Mouse (Mus musculus) C2C12 (cell line): Measurements from ENCODE around the gene Card9. TPM values are rescaled to one million over a fixed set of nuclear protein-coding genes. Genes with fewer than 3 reads are reported as not detected.

Experiments
- H3K27me3 ChIP-seq: one replicate; pipeline ENCODE4 v1.6.1; 2011; ENCODE audit not compliant: control insufficient read depth, insufficient read depth, insufficient read length
- H3K36me3 ChIP-seq: one replicate; pipeline ENCODE4 v1.6.1; 2011; ENCODE audit not compliant: control insufficient read depth, insufficient read depth
- H3K4me3 ChIP-seq: one replicate; pipeline ENCODE4 v1.5.1; 2011; ENCODE audit warnings: mild to moderate bottlenecking, control low read depth; ENCODE audit not compliant: poor library complexity, insufficient read depth, severe bottlenecking
- H3K79me2 ChIP-seq: one replicate; pipeline ENCODE4 v1.6.1; 2011; ENCODE audit not compliant: control insufficient read depth, insufficient read depth
- H3K79me3 ChIP-seq: one replicate; pipeline ENCODE4 v1.6.1; 2011; ENCODE audit warnings: low read depth, control low read depth
- H3ac ChIP-seq: one replicate; pipeline ENCODE3; 2011; ENCODE audit warnings: low read depth; ENCODE audit not compliant: control insufficient read depth, insufficient read length
- CEBPB ChIP-seq: IDR thresholded peaks from one replicate; pipeline ENCODE4 v1.6.1; 2011; ENCODE audit warnings: low read depth, mild to moderate bottlenecking, control low read depth, moderate library complexity
- CTCF ChIP-seq: IDR thresholded peaks from one replicate; pipeline ENCODE4 v1.5.1; 2011; ENCODE audit not compliant: control insufficient read depth, insufficient read depth, insufficient read length
- FOSL1 ChIP-seq: IDR thresholded peaks from one replicate; pipeline ENCODE4 v1.8.0; 2011; ENCODE audit warnings: mild to moderate bottlenecking, low read length; ENCODE audit not compliant: poor library complexity, insufficient read depth, severe bottlenecking
- MAX ChIP-seq: IDR thresholded peaks from one replicate; pipeline ENCODE4 v1.6.1; 2011; ENCODE audit warnings: mild to moderate bottlenecking, control low read depth
- MYOD1 ChIP-seq: IDR thresholded peaks from one replicate; pipeline ENCODE4 v1.6.1; 2011; ENCODE audit warnings: low read depth; ENCODE audit not compliant: control insufficient read depth, insufficient read length
- MYOG ChIP-seq: IDR thresholded peaks from one replicate; pipeline ENCODE4 v1.6.1; 2011; ENCODE audit not compliant: control insufficient read depth, insufficient read length; ENCODE audit errors: extremely low read depth
- USF1 ChIP-seq: IDR thresholded peaks from one replicate; pipeline ENCODE4 v1.6.1; 2011; ENCODE audit warnings: low read depth, mild to moderate bottlenecking, control low read depth, moderate library complexity
- polyA plus RNA-seq: library from polyadenylated mRNA; unstranded; fragments of >200 nt; fragmentation: generic; extraction: Trizol; gene quantifications from one replicate; pipeline ENCODE4 v1.2.1, GENCODE M21; 2012; ENCODE audit warnings: missing spikeins

Card9 gene
- polyA plus RNA-seq, 1 experiment, result 0.20 TPM

DNA sequence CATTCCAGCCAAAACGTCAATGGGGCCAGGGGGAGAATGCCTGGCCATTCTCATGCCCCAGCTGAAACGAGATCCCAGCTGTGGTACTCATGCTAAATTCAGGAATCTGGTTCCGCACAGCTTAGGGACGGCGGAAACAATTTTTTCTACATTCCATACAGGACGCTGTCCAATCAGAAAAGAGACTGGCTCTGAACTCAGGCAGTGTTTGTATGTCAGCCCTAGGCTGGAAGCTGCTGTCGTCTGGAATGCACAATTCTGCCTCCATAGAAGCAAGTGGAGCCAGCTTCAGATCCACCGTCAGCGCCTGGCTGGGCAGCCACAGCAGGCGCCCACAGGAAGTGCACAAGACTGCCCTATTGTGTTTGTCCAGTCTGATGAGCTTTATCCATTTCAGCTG lies 51.0 kb downstream of the Card9 start:
- Histone ChIP-seq H3K36me3 (no peaks in the 10 kb centered on the region), H3K27me3 (no peaks in the 10 kb centered on the region), H3K4me3 (no peak overlapping the region), H3K79me2 (no peaks in the 10 kb centered on the region), H3K79me3 (no peaks in the 10 kb centered on the region), H3ac (no peak overlapping the region)
- no peak for TF ChIP-seq FOSL1
- TF ChIP-seq CTCF, result no peak
- TF ChIP-seq MAX, result no peak
- TF ChIP-seq USF1, result no peak
- no peak for TF ChIP-seq CEBPB
- TF ChIP-seq MYOD1, result no peak

DNA sequence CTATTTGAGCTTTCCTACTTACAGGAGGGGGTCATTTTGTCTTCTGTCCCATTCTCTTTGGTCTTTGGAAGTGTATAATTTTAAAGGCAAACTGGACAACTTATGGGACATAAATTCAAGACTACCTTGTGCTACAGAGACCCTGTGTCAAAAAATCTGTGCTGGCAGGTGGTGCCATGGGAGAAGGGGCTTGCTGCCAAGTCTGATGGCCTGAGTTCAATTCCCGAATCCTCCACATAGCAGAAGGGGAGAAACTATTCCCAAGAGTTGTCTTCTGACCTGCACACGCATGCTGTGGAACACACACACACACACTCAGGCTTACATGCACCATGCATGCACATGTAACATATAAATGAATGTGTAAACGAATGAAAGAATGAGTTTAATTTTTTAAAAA lies 54.0 kb downstream of the Card9 start:
- no peaks in the 10 kb centered on the region for H3K79me3 ChIP-seq
- H3ac ChIP-seq, result no peak overlapping the region
- H3K79me2 ChIP-seq, result no peaks in the 10 kb centered on the region
- no peaks in the 10 kb centered on the region for H3K36me3 ChIP-seq
- no peak for TF ChIP-seq CEBPB
- no peaks in the 10 kb centered on the region for H3K27me3 ChIP-seq
- no peak overlapping the region for H3K4me3 ChIP-seq

DNA sequence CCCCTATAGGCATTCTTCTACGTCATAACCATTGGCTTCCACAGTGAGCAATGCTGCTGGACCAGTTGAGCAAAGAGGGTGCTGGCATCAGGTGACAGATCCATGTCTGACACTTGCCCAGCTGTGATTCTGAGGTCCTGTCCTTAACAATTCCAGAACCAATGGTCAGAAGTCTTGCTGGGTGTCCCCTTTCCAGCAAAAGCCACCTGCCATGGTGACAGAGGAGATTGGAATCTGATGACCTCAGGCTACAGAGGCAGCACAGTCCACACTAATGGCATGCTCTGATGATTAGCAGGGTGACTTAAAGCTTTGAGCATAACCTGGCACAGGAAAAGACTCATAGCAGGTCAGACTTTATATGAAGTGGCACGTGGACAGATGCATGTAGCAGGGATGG lies 55.2 kb downstream of the Card9 start:
- no peak overlapping the region for H3K4me3 ChIP-seq
- no peaks in the 10 kb centered on the region for H3K36me3 ChIP-seq
- no peaks in the 10 kb centered on the region for H3K27me3 ChIP-seq
- no peaks in the 10 kb centered on the region for H3K79me3 ChIP-seq
- no peak overlapping the region for H3ac ChIP-seq
- peak; percentile 62 for TF ChIP-seq MYOD1
- no peak for TF ChIP-seq USF1
- TF ChIP-seq CEBPB, result no peak
- no peak for TF ChIP-seq CTCF
- H3K79me2 ChIP-seq, result no peaks in the 10 kb centered on the region

DNA sequence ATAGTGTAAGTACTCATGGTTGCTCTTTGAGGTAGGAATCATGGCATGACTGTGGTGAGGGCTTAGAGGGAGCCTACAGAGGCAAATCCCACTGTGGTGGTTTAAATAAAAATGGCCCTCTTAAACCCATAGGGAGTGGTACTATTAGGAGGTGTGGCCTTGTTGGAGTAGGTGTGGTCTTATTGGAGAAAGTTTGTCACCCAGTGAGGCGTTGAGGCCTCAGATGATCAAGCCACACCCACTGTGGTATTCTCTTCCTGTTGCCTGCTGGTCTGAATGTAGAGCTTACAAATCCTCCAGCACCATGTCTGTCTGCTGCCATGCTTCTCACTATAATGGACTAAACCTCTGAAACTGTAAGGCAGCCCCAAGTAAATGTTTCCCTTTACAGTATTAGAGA lies 56.0 kb downstream of the Card9 start:
- Histone ChIP-seq H3K36me3 (no peaks in the 10 kb centered on the region), H3ac (no peak overlapping the region), H3K79me3 (no peaks in the 10 kb centered on the region), H3K4me3 (no peak overlapping the region), H3K79me2 (no peaks in the 10 kb centered on the region), H3K27me3 (peaks cover 2% of the 10 kb centered on the region)
- TF ChIP-seq MYOD1 (no peak), MYOG (no peak), FOSL1 (no peak), USF1 (no peak), CTCF (no peak), MAX (no peak), CEBPB (no peak)

Other genes with a start within 250 kb of the Card9 start
- gene Nacc2, start 237.7 kb downstream of the Card9 start, polyA plus RNA-seq, result 20.8 TPM
- not detected for gene Lhx3, start 152.6 kb downstream of the Card9 start, polyA plus RNA-seq
- 15.2 TPM for gene Qsox2, start 123.4 kb downstream of the Card9 start, polyA plus RNA-seq
- not detected for gene Ccdc187, start 66.4 kb downstream of the Card9 start, polyA plus RNA-seq
- gene Gpsm1, start 45.4 kb downstream of the Card9 start, polyA plus RNA-seq, result 20.6 TPM
- 35.6 TPM for gene Dnlz, start 8.8 kb downstream of the Card9 start, polyA plus RNA-seq
- 11.7 TPM for gene Snapc4, start 19.7 kb upstream of the Card9 start, polyA plus RNA-seq
- gene Entr1, start 28.4 kb upstream of the Card9 start, polyA plus RNA-seq, result 49.1 TPM
- gene Pmpca, start 28.4 kb upstream of the Card9 start, polyA plus RNA-seq, result 93.8 TPM
- 8.3 TPM for gene Inpp5e, start 48.3 kb upstream of the Card9 start, polyA plus RNA-seq
- 19.5 TPM for gene Sec16a, start 84.3 kb upstream of the Card9 start, polyA plus RNA-seq
- gene Notch1, start 155.7 kb upstream of the Card9 start, polyA plus RNA-seq, result 4.5 TPM
- 5.6 TPM for gene Egfl7, start 219.1 kb upstream of the Card9 start, polyA plus RNA-seq
- not detected for gene Gm20532, start 225.7 kb upstream of the Card9 start, polyA plus RNA-seq
- 37.9 TPM for gene Agpat2, start 243.5 kb upstream of the Card9 start, polyA plus RNA-seq